Mouse (Mus musculus) MEL (cell line): ENCODE results near the gene Tbxas1. TPM values are rescaled to one million over a fixed set of nuclear protein-coding genes. Genes with fewer than 3 reads are reported as not detected.

Experiments
- DNase-seq: peaks from one replicate; pipeline ENCODE4 v3.0.0; 2011; ENCODE audit warnings: low read depth, low spot score
- H3K27ac ChIP-seq: 2 replicates; pipeline ENCODE4 v1.5.1; 2012; ENCODE audit warnings: low read depth, mild to moderate bottlenecking, control low read depth, low read length, moderate library complexity; ENCODE audit not compliant: control insufficient read depth
- H3K27me3 ChIP-seq, 2 experiments: fragments of 150-350 bp in 1 of 2; sonication (generic) in 1 of 2; 2 replicates each; pipeline ENCODE4 v1.6.1; 2012; ENCODE audit warnings: low read length in 2 of 2, mild to moderate bottlenecking in 2 of 2, improper control_type of control experiment in 1 of 2, moderate library complexity in 1 of 2; ENCODE audit not compliant: insufficient read depth in 2 of 2, control insufficient read depth in 1 of 2
- H3K36me3 ChIP-seq, 2 experiments: 2 replicates each; pipeline ENCODE4 v1.6.1; 2012 to 2014; ENCODE audit warnings: low read length in 2 of 2, improper control_type of control experiment in 1 of 2, inconsistent platforms in 1 of 2, mild to moderate bottlenecking in 1 of 2; ENCODE audit not compliant: insufficient read depth in 2 of 2, control insufficient read depth in 1 of 2
- H3K4me1 ChIP-seq, 2 experiments: fragments of 150-350 bp in 1 of 2; sonication (generic) in 1 of 2; 2 replicates each; pipeline ENCODE4 v1.6.1; 2012; ENCODE audit warnings: low read length in 2 of 2, improper control_type of control experiment in 1 of 2, mild to moderate bottlenecking in 1 of 2; ENCODE audit not compliant: insufficient read depth in 2 of 2, control insufficient read depth in 1 of 2
- H3K4me3 ChIP-seq, 2 experiments: fragments of 150-350 bp in 1 of 2; sonication (generic) in 1 of 2; 2 replicates each; pipeline ENCODE4 v1.5.1; 2012; ENCODE audit warnings: low read depth in 2 of 2, low read length in 2 of 2, mild to moderate bottlenecking in 2 of 2, moderate library complexity in 2 of 2, control low read depth in 1 of 2, improper control_type of control experiment in 1 of 2; ENCODE audit not compliant: control insufficient read depth in 1 of 2, insufficient read depth in 1 of 2
- H3K79me2 ChIP-seq: 2 replicates; pipeline ENCODE4 v1.6.1; 2012; ENCODE audit warnings: mild to moderate bottlenecking, low read length, moderate library complexity; ENCODE audit not compliant: control insufficient read depth, poor library complexity, insufficient read depth
- H3K9ac ChIP-seq: 2 replicates; pipeline ENCODE4 v1.6.1; 2012; ENCODE audit warnings: low read depth, mild to moderate bottlenecking, control low read depth, low read length, moderate library complexity; ENCODE audit not compliant: control insufficient read depth, poor library complexity, severe bottlenecking
- H3K9me3 ChIP-seq: fragments of 150-350 bp; sonication (generic); replicated peaks from 2 replicates; pipeline ENCODE4 v1.6.1; 2012; ENCODE audit warnings: mild to moderate bottlenecking, low read length, improper control_type of control experiment, moderate library complexity; ENCODE audit not compliant: insufficient read depth
- BHLHE40 ChIP-seq: IDR thresholded peaks from 2 replicates; pipeline ENCODE4 v1.6.1; 2012; ENCODE audit warnings: low read depth, mild to moderate bottlenecking, inconsistent platforms, low read length, improper control_type of control experiment, borderline replicate concordance
- CTCF ChIP-seq, 3 experiments: IDR thresholded peaks in 2 of 3; conservative IDR thresholded peaks in 1 of 3; 2 replicates each; pipeline ENCODE4 v1.5.1; 2011 to 2012; ENCODE audit warnings: low read length in 3 of 3, low read depth in 2 of 3, mild to moderate bottlenecking in 2 of 3, improper control_type of control experiment in 1 of 3, inconsistent platforms in 1 of 3, mixed read lengths in 1 of 3, moderate library complexity in 1 of 3; ENCODE audit not compliant: control insufficient read depth in 1 of 3, insufficient read depth in 1 of 3, poor library complexity in 1 of 3, severe bottlenecking in 1 of 3
- E2F4 ChIP-seq: IDR thresholded peaks from 2 replicates; pipeline ENCODE4 v1.6.1; 2011; ENCODE audit warnings: low read depth, low read length, improper control_type of control experiment, borderline replicate concordance
- ELF1 ChIP-seq: IDR thresholded peaks from 2 replicates; pipeline ENCODE4 v1.6.1; 2014; ENCODE audit warnings: low read depth, mild to moderate bottlenecking, inconsistent platforms, low read length, improper control_type of control experiment, moderate library complexity
- EP300 ChIP-seq, 2 experiments: IDR thresholded peaks; 2 replicates each; pipeline ENCODE4 v1.6.1; 2011; ENCODE audit warnings: improper control_type of control experiment in 2 of 2, low read length in 2 of 2, low read depth in 1 of 2, mild to moderate bottlenecking in 1 of 2
- ETS1 ChIP-seq: IDR thresholded peaks from 2 replicates; pipeline ENCODE4 v1.6.1; 2012; ENCODE audit warnings: low read depth, mild to moderate bottlenecking, inconsistent platforms, low read length, improper control_type of control experiment, moderate library complexity
- GABPA ChIP-seq: IDR thresholded peaks from 2 replicates; pipeline ENCODE4 v1.6.1; 2012; ENCODE audit warnings: low read depth, mild to moderate bottlenecking, inconsistent platforms, low read length, improper control_type of control experiment, moderate library complexity
- GATA1 ChIP-seq: IDR thresholded peaks from 2 replicates; pipeline ENCODE4 v1.6.1; 2011; ENCODE audit warnings: low read depth, low read length, improper control_type of control experiment
- KAT2A ChIP-seq: conservative IDR thresholded peaks from 2 replicates; pipeline ENCODE4 v1.6.1; 2012; ENCODE audit warnings: low read depth, low read length, improper control_type of control experiment, inconsistent platforms
- MEF2A ChIP-seq: IDR thresholded peaks from 2 replicates; pipeline ENCODE4 v1.6.1; 2014; ENCODE audit warnings: low read depth, mild to moderate bottlenecking, inconsistent platforms, low read length, improper control_type of control experiment; ENCODE audit not compliant: poor library complexity, insufficient replicate concordance, severe bottlenecking; ENCODE audit errors: extremely low read depth
- MYB ChIP-seq: IDR thresholded peaks from 2 replicates; pipeline ENCODE4 v1.6.1; 2011; ENCODE audit warnings: mild to moderate bottlenecking, low read depth, low read length, improper control_type of control experiment
- POLR2AphosphoS2 ChIP-seq: IDR thresholded peaks from 2 replicates; pipeline ENCODE4 v1.6.1; 2011; ENCODE audit warnings: low read length, improper control_type of control experiment
- RCOR1 ChIP-seq: IDR thresholded peaks from 2 replicates; pipeline ENCODE4 v1.6.1; 2012; ENCODE audit warnings: low read depth, mild to moderate bottlenecking, inconsistent platforms, low read length, improper control_type of control experiment
- TBP ChIP-seq: IDR thresholded peaks from 2 replicates; pipeline ENCODE4 v1.8.0; 2011; ENCODE audit warnings: low read depth, low read length, improper control_type of control experiment
- TCF12 ChIP-seq: IDR thresholded peaks from 2 replicates; pipeline ENCODE4 v1.6.1; 2014; ENCODE audit warnings: low read depth, mild to moderate bottlenecking, inconsistent platforms, low read length, improper control_type of control experiment, moderate library complexity
- USF1 ChIP-seq: IDR thresholded peaks from 2 replicates; pipeline ENCODE4 v1.6.1; 2014; ENCODE audit warnings: low read depth, mild to moderate bottlenecking, inconsistent platforms, low read length, improper control_type of control experiment, moderate library complexity
- ZKSCAN1 ChIP-seq: IDR thresholded peaks from 2 replicates; pipeline ENCODE4 v1.6.1; 2012; ENCODE audit warnings: low read depth, mild to moderate bottlenecking, inconsistent platforms, low read length, improper control_type of control experiment, moderate library complexity
- ZMIZ1 ChIP-seq: IDR thresholded peaks from 2 replicates; pipeline ENCODE4 v1.6.1; 2012; ENCODE audit warnings: low read depth, mild to moderate bottlenecking, inconsistent platforms, low read length, improper control_type of control experiment, moderate library complexity
- ZNF384 ChIP-seq: IDR thresholded peaks from 2 replicates; pipeline ENCODE4 v1.6.1; 2012; ENCODE audit warnings: low read depth, mild to moderate bottlenecking, inconsistent platforms, low read length, improper control_type of control experiment
- polyA plus RNA-seq, 2 experiments: library from polyadenylated mRNA; stranded (reverse) in 1 of 2; unstranded in 1 of 2; fragments of >175 nt in 1 of 2; fragments of >200 nt in 1 of 2; gene quantifications; 2 replicates each; pipeline versions ENCODE4 v1.2.1 to v1.2.4; 2012; ENCODE audit warnings: low replicate concordance in 2 of 2, low read depth in 1 of 2; ENCODE audit not compliant: insufficient read length in 2 of 2, insufficient read depth in 1 of 2, missing spikeins in 1 of 2
- total RNA-seq: library from RNA; depleted of rRNA; stranded (reverse); fragments of 300-350 nt; gene quantifications from 2 replicates; pipeline ENCODE4 v1.2.3, GENCODE M21; 2012

Tbxas1 gene
- total and polyA plus RNA-seq, 3 experiments, result 0.54 to 2.7 TPM; not detected in 1

DNA sequence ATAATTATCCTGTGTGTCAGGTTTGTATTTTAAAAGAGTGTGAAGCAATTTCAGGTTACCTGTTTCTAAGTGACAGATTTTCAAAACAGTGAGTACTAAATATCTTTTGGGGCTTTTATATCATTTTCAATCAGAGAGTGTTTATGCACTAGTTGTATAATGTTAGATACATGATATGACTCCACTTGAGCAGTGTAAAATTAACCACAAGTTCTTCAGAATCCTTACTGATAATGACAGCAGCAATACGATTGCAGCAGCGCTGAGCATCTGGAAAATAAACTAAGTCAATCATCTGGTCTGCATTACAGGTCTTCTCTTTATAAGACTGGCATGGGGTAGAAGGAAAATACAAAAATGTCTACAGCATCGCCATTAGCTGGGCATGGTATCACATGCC, 48.3 kb upstream of the Tbxas1 start:
- H3K9me3 ChIP-seq, result no peaks in the 10 kb centered on the region
- H3K4me3 ChIP-seq, result no peak overlapping the region
- H3K36me3 ChIP-seq, result peaks cover 0 to 62% of the 10 kb centered on the region in 2 experiments; a peak in 2 of 4 replicates
- peak; percentile 64 for TF ChIP-seq TCF12
- TF ChIP-seq RCOR1, result peak; percentile 90
- no peak for TF ChIP-seq ZKSCAN1
- TF ChIP-seq GATA1, result peak; percentile 61; the same call in 1 of the 2 replicates
- peak; percentile 47 for TF ChIP-seq ETS1
- peak; percentile 46 to 54; a peak in 2 of 4 replicates for TF ChIP-seq EP300 (IDR thresholded peaks at IDR 0.05; ENCODE audit: low read depth in 1 of 2, low read length in 2 of 2)
- no peaks in the 10 kb centered on the region for H3K27me3 ChIP-seq
- peaks cover 42% of the 10 kb centered on the region in 2 experiments for H3K4me1 ChIP-seq
- DNase-seq, result peak; percentile 44
- no peaks in the 10 kb centered on the region for H3K79me2 ChIP-seq
- H3K27ac ChIP-seq, result no peak overlapping the region
- H3K9ac ChIP-seq, result no peak overlapping the region

DNA sequence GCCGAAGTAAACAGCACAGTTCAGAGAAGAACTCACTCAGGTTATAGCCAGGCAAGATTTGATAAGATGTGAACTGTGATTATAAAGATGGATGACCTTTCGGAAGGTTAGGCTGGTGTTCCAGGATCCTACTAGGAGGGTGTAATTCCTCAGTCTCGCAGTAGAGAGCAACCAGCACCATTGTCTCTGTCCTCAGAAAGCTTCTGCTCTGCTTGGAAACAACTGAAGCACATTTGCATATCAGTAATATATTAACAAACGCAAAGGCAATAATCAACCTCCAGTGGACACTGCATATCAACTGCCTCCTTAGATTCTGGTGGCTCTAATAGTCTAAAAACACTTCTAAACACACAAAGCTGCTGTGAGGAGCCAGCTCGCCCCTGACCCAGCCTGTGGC, 47.8 kb upstream of the Tbxas1 start:
- H3K27ac ChIP-seq, result no peak overlapping the region
- no peaks in the 10 kb centered on the region for H3K27me3 ChIP-seq
- H3K79me2 ChIP-seq, result no peaks in the 10 kb centered on the region
- H3K9ac ChIP-seq, result no peak overlapping the region
- no peak for DNase-seq
- TF ChIP-seq CTCF (IDR thresholded peaks at IDR 0.05 in 2 of 3, conservative IDR thresholded peaks at IDR 0.05 in 1 of 3; ENCODE audit: control insufficient read depth in 1 of 3, insufficient read depth in 1 of 3, low read depth in 2 of 3, low read length in 3 of 3, poor library complexity in 1 of 3, severe bottlenecking in 1 of 3) (0 out of 6 replicates have a peak, but pooled peaks of 1 of the 3 experiments have one; percentile 7), ZNF384 (no peak), RCOR1 (no peak), E2F4 (no peak), ZMIZ1 (no peak)
- H3K36me3 ChIP-seq, result peaks cover 0 to 63% of the 10 kb centered on the region in 2 experiments; a peak in 2 of 4 replicates
- H3K9me3 ChIP-seq, result no peaks in the 10 kb centered on the region
- H3K4me1 ChIP-seq, result peaks cover 42% of the 10 kb centered on the region in 2 experiments
- H3K4me3 ChIP-seq, result no peak overlapping the region

DNA sequence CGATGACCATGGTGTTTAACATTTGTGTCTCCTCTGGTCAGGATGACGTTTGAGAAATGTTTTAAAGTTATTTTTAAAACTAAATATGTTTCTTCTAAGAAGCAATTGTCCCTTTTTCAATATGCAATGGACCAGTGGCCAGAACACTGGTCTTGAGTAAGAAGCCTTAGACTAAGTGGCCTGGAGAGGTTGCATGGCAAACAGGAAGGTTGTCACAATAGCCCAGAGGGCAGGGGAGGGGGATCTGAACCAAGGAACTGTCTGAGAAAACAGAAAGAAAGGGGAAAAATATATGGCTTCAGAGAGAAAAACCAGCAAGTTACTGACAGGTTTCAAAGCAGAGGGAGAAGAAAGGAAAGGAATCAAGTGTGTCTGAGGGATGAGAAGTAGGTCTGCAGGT, 47.0 kb upstream of the Tbxas1 start:
- H3K79me2 ChIP-seq, result no peaks in the 10 kb centered on the region
- H3K4me3 ChIP-seq, result no peak overlapping the region
- DNase-seq, result no peak
- H3K9me3 ChIP-seq, result no peaks in the 10 kb centered on the region
- H3K4me1 ChIP-seq, result peaks cover 43 to 44% of the 10 kb centered on the region in 2 experiments
- H3K9ac ChIP-seq, result no peak overlapping the region
- TF ChIP-seq MYB, result no peak
- TF ChIP-seq MEF2A, result no peak
- no peak for TF ChIP-seq KAT2A
- TF ChIP-seq ELF1, result no peak
- no peak for TF ChIP-seq USF1
- no peak for TF ChIP-seq ZNF384
- no peak for TF ChIP-seq TBP
- TF ChIP-seq ETS1, result no peak
- TF ChIP-seq BHLHE40, result no peak
- no peak for TF ChIP-seq RCOR1
- no peak for TF ChIP-seq POLR2AphosphoS2
- TF ChIP-seq GATA1, result no peak
- no peak for TF ChIP-seq GABPA
- H3K27ac ChIP-seq, result no peak overlapping the region
- H3K27me3 ChIP-seq, result no peaks in the 10 kb centered on the region
- H3K36me3 ChIP-seq, result peaks cover 0 to 64% of the 10 kb centered on the region in 2 experiments; a peak in 2 of 4 replicates
